Mouse (Mus musculus) kidney, adult 2 months (tissue): ENCODE measurements around the gene Thap3.

ENCODE experiments used
- CTCF ChIP-seq: fragments of 200-500 bp; conservative IDR thresholded peaks from 2 replicates; pipeline ENCODE4 v1.5.1; 2011; ENCODE audit warnings: low read depth, mild to moderate bottlenecking, control low read depth, low read length, moderate library complexity, mixed read lengths; ENCODE audit not compliant: insufficient read depth, insufficient read length
- POLR2A ChIP-seq: fragments of 200-500 bp; IDR thresholded peaks from one replicate; pipeline ENCODE4 v1.6.1; 2011; ENCODE audit warnings: low read depth, low read length, control low read depth

- TF ChIP-seq POLR2A (no peak), CTCF (no peak)
Observed at GRCm38 (mm10) chr4:151992091-151992490, 3.3 kb upstream of the Thap3 start.
